Mouse (Mus musculus): ENCODE measurements around the gene Lyplal1. TPM values are rescaled to one million over a fixed set of nuclear protein-coding genes. Genes with fewer than 3 reads are reported as not detected.

Gene Lyplal1
- polyA plus RNA-seq (2015; fragmentation: Nextera tagmentation; extraction: Ambion mirVana) = 18.3 and 22.7 TPM in 2 replicates

- peak; percentile 96 for ATAC-seq
- H3K4me1 ChIP-seq (ENCODE audit: control insufficient read depth, insufficient read depth, low read length) = peaks cover 4% of the 10 kb centered on the region; the same call in 1 of the 2 replicates
- H3K4me3 ChIP-seq (ENCODE audit: low read length) = peak within 1 kb of the TSS; percentile 77
- H3K9me3 ChIP-seq (ENCODE audit: control insufficient read depth, low read length) = no peaks in the 10 kb centered on the region
- peak within 1 kb of the TSS; percentile 60 for H3K27ac ChIP-seq (ENCODE audit: low read length)
- H3K4me2 ChIP-seq (ENCODE audit: low read depth, low read length) = peak within 1 kb of the TSS; percentile 85
- H3K9ac ChIP-seq (ENCODE audit: low read depth, low read length) = peak within 1 kb of the TSS; percentile 90
- H3K36me3 ChIP-seq (ENCODE audit: control insufficient read depth, insufficient read depth, low read length) = no peaks in the 10 kb centered on the region
- WGBS = 3% methylated on average over 44 of the region's 44 CpGs
- H3K27me3 ChIP-seq (replicated peaks; ENCODE audit: control insufficient read depth, insufficient read depth, low read length) = no peaks in the 10 kb centered on the region
These were observed at the start of gene Lyplal1 for GRCm38 (mm10) chr1:186116701-186117488. TSS of gene Lyplal1 (minus strand) at chr1:186117310.

DNA sequence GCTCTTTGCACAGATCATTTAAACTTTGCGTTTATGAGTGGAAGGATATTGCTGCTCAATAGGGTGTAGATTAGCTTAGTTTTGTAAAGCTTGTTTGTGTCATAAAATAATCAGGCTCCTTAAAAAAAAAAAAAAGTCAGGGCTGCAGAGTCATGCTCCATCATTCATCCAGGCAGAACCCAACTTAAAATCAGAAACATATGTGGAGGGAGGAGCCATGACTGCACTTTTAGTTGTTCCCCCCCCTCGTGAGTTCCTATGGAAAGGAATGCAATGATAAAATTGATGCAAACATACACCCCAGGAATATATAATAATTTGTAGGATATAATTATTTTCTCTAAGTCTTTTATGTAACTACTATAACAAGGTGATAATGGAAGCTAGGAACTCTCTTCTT, 46.5 kb upstream of the Lyplal1 start:
- no peak for ATAC-seq
- Histone ChIP-seq H3K27ac (ENCODE audit: low read length) (no peak overlapping the region), H3K9me3 (ENCODE audit: control insufficient read depth, low read length) (no peaks in the 10 kb centered on the region), H3K4me3 (ENCODE audit: low read length) (no peak overlapping the region), H3K9ac (ENCODE audit: low read depth, low read length) (no peak overlapping the region), H3K4me2 (ENCODE audit: low read depth, low read length) (no peak overlapping the region), H3K27me3 (replicated peaks; ENCODE audit: control insufficient read depth, insufficient read depth, low read length) (no peaks in the 10 kb centered on the region), H3K36me3 (ENCODE audit: control insufficient read depth, insufficient read depth, low read length) (no peaks in the 10 kb centered on the region), H3K4me1 (ENCODE audit: control insufficient read depth, insufficient read depth, low read length) (no peaks in the 10 kb centered on the region)
- 38% methylated on average over 2 of the region's 2 CpGs for WGBS

GRCm38 (mm10) chr1:186163206-186163605, 46.1 kb upstream of the Lyplal1 start:
- ATAC-seq = no peak
- no peak overlapping the region for H3K4me3 ChIP-seq (ENCODE audit: low read length)
- no peak overlapping the region for H3K27ac ChIP-seq (ENCODE audit: low read length)
- H3K27me3 ChIP-seq (replicated peaks; ENCODE audit: control insufficient read depth, insufficient read depth, low read length) = no peaks in the 10 kb centered on the region
- no peaks in the 10 kb centered on the region for H3K9me3 ChIP-seq (ENCODE audit: control insufficient read depth, low read length)
- no peak overlapping the region for H3K9ac ChIP-seq (ENCODE audit: low read depth, low read length)
- no peak overlapping the region for H3K4me2 ChIP-seq (ENCODE audit: low read depth, low read length)
- 49% methylated on average over 12 of the region's 12 CpGs for WGBS
- H3K4me1 ChIP-seq (ENCODE audit: control insufficient read depth, insufficient read depth, low read length) = no peaks in the 10 kb centered on the region
- no peaks in the 10 kb centered on the region for H3K36me3 ChIP-seq (ENCODE audit: control insufficient read depth, insufficient read depth, low read length)

DNA sequence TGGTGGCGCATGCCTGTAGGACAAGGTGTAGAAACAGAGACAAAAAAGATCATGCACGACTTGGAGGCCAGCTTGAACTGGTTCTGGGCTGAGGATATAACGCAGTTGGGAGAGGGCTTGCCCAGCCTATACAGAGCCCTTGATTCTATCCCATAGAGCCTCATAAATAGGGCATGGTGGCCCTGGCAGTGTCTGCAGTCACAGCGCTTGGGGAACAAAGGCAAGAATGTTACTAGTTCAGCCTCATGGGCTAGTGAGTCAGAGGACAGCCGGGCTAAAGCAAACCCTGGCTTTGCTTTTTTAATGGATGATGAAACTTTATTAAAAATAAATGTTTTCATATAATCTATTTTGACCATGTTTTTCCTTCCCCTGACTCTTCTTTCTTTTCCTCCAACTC, 33.3 kb upstream of the Lyplal1 start:
- no peak overlapping the region for H3K9ac ChIP-seq (ENCODE audit: low read depth, low read length)
- 88% methylated on average over 5 of the region's 5 CpGs for WGBS
- H3K27ac ChIP-seq (ENCODE audit: low read length) = no peak overlapping the region
- no peak for ATAC-seq
- H3K9me3 ChIP-seq (ENCODE audit: control insufficient read depth, low read length) = no peaks in the 10 kb centered on the region
- no peaks in the 10 kb centered on the region for H3K4me1 ChIP-seq (ENCODE audit: control insufficient read depth, insufficient read depth, low read length)
- no peak overlapping the region for H3K4me3 ChIP-seq (ENCODE audit: low read length)
- no peaks in the 10 kb centered on the region for H3K36me3 ChIP-seq (ENCODE audit: control insufficient read depth, insufficient read depth, low read length)
- H3K27me3 ChIP-seq (replicated peaks; ENCODE audit: control insufficient read depth, insufficient read depth, low read length) = no peaks in the 10 kb centered on the region
- H3K4me2 ChIP-seq (ENCODE audit: low read depth, low read length) = no peak overlapping the region

- Histone ChIP-seq H3K4me3 (ENCODE audit: low read length) (no peak overlapping the region), H3K27me3 (replicated peaks; ENCODE audit: control insufficient read depth, insufficient read depth, low read length) (no peaks in the 10 kb centered on the region), H3K36me3 (ENCODE audit: control insufficient read depth, insufficient read depth, low read length) (no peaks in the 10 kb centered on the region), H3K9ac (ENCODE audit: low read depth, low read length) (no peak overlapping the region), H3K9me3 (ENCODE audit: control insufficient read depth, low read length) (no peaks in the 10 kb centered on the region), H3K4me1 (ENCODE audit: control insufficient read depth, insufficient read depth, low read length) (no peaks in the 10 kb centered on the region), H3K27ac (ENCODE audit: low read length) (no peak overlapping the region), H3K4me2 (ENCODE audit: low read depth, low read length) (no peak overlapping the region)
- 37% methylated on average over 6 of the region's 6 CpGs for WGBS
- no peak for ATAC-seq
These were observed 28.3 kb upstream of the Lyplal1 start for GRCm38 (mm10) chr1:186145444-186145843.

GRCm38 (mm10) chr1:186140191-186140590, 23.1 kb upstream of the Lyplal1 start:
- Histone ChIP-seq H3K4me1 (ENCODE audit: control insufficient read depth, insufficient read depth, low read length) (no peaks in the 10 kb centered on the region), H3K27me3 (replicated peaks; ENCODE audit: control insufficient read depth, insufficient read depth, low read length) (no peaks in the 10 kb centered on the region), H3K4me2 (ENCODE audit: low read depth, low read length) (no peak overlapping the region), H3K36me3 (ENCODE audit: control insufficient read depth, insufficient read depth, low read length) (no peaks in the 10 kb centered on the region), H3K27ac (ENCODE audit: low read length) (no peak overlapping the region), H3K4me3 (ENCODE audit: low read length) (no peak overlapping the region), H3K9me3 (ENCODE audit: control insufficient read depth, low read length) (no peaks in the 10 kb centered on the region), H3K9ac (ENCODE audit: low read depth, low read length) (no peak overlapping the region)
- WGBS = 77% methylated on average over 2 of the region's 2 CpGs
- ATAC-seq = no peak

GRCm38 (mm10) chr1:186137873-186138272, 20.8 kb upstream of the Lyplal1 start:
- Histone ChIP-seq H3K4me3 (ENCODE audit: low read length) (no peak overlapping the region), H3K4me2 (ENCODE audit: low read depth, low read length) (no peak overlapping the region), H3K27me3 (replicated peaks; ENCODE audit: control insufficient read depth, insufficient read depth, low read length) (no peaks in the 10 kb centered on the region), H3K9me3 (ENCODE audit: control insufficient read depth, low read length) (no peaks in the 10 kb centered on the region), H3K27ac (ENCODE audit: low read length) (no peak overlapping the region), H3K36me3 (ENCODE audit: control insufficient read depth, insufficient read depth, low read length) (no peaks in the 10 kb centered on the region), H3K4me1 (ENCODE audit: control insufficient read depth, insufficient read depth, low read length) (no peaks in the 10 kb centered on the region), H3K9ac (ENCODE audit: low read depth, low read length) (no peak overlapping the region)
- WGBS = 61% methylated on average over 12 of the region's 12 CpGs
- ATAC-seq = no peak

- Histone ChIP-seq H3K36me3 (ENCODE audit: control insufficient read depth, insufficient read depth, low read length) (no peaks in the 10 kb centered on the region), H3K4me2 (ENCODE audit: low read depth, low read length) (no peak overlapping the region), H3K4me1 (ENCODE audit: control insufficient read depth, insufficient read depth, low read length) (no peaks in the 10 kb centered on the region), H3K9ac (ENCODE audit: low read depth, low read length) (no peak overlapping the region), H3K27me3 (replicated peaks; ENCODE audit: control insufficient read depth, insufficient read depth, low read length) (no peaks in the 10 kb centered on the region), H3K9me3 (ENCODE audit: control insufficient read depth, low read length) (no peaks in the 10 kb centered on the region), H3K4me3 (ENCODE audit: low read length) (no peak overlapping the region), H3K27ac (ENCODE audit: low read length) (no peak overlapping the region)
- ATAC-seq = no peak
- 72% methylated on average over 6 of the region's 6 CpGs for WGBS
These were observed 19.7 kb upstream of the Lyplal1 start for GRCm38 (mm10) chr1:186136636-186137380.

- Histone ChIP-seq H3K4me2 (ENCODE audit: low read depth, low read length) (no peak overlapping the region), H3K36me3 (ENCODE audit: control insufficient read depth, insufficient read depth, low read length) (no peaks in the 10 kb centered on the region), H3K9me3 (ENCODE audit: control insufficient read depth, low read length) (no peaks in the 10 kb centered on the region), H3K4me3 (ENCODE audit: low read length) (no peak overlapping the region), H3K27me3 (replicated peaks; ENCODE audit: control insufficient read depth, insufficient read depth, low read length) (no peaks in the 10 kb centered on the region), H3K9ac (ENCODE audit: low read depth, low read length) (no peak overlapping the region), H3K4me1 (ENCODE audit: control insufficient read depth, insufficient read depth, low read length) (no peaks in the 10 kb centered on the region), H3K27ac (ENCODE audit: low read length) (no peak overlapping the region)
- no peak for ATAC-seq
- WGBS = 82% methylated on average over 3 of the region's 3 CpGs
These were observed 14.4 kb upstream of the Lyplal1 start for GRCm38 (mm10) chr1:186131465-186131864.

Data from intestine, embryonic 16.5 days (tissue).